Mouse (Mus musculus) spleen, postnatal 10 days (tissue): ENCODE measurements around the gene Mtor.
A peak's percentile ranks its signal among the peaks of the same experiment; 100 is the strongest.

Source experiments
- DNase-seq, 2 experiments: peaks; one replicate each; pipeline ENCODE4 v3.0.0; 2021 to 2022; ENCODE audit warnings: low spot score in 2 of 2

The Mtor gene

DNA sequence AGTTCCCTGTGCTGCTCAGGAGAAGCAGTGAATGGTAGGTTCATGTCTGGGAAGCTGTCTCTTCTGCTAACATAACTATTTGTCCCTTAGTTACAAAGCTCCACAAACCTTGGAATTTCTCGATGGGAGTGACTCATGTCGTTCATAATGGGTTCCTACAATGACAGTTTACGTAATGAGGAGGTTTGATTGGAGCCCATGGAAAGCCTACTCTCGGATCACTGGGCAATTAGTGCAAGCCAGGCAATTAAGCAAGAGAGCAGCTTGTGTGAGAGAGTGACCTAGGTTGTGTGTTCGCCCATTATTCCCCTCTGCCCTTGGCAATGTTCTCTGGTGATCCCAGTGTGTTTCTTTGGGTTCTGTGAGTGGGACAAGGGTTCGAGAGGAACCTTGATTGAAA, 147.5 kb downstream of the Mtor start:
- DNase-seq, result no peak

GRCm38 (mm10) chr4:148596731-148597130, 148.3 kb downstream of the Mtor start:
- no peak for DNase-seq

- no peak for DNase-seq
These were observed 150.4 kb downstream of the Mtor start for GRCm38 (mm10) chr4:148598826-148599225.

DNA sequence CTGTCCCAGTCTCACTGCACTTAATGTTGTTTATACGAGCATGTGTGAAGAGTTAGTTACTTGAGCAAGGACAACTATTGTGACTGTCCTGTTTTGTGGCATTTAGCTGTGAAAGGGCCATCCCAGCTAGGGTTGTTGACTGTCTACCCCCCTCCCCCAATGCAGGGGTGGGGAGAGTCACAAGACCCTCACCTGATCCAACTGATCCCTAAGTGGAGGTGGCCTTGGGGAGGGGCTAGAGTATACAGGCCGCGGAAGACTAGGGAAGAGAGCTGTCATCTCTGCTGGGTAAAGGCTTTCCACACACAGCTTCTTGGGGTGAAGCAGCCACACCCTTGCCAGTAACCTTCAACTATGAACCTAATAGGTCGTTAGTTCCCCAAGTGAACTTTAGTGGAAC, 151.9 kb downstream of the Mtor start:
- no peak for DNase-seq

DNA sequence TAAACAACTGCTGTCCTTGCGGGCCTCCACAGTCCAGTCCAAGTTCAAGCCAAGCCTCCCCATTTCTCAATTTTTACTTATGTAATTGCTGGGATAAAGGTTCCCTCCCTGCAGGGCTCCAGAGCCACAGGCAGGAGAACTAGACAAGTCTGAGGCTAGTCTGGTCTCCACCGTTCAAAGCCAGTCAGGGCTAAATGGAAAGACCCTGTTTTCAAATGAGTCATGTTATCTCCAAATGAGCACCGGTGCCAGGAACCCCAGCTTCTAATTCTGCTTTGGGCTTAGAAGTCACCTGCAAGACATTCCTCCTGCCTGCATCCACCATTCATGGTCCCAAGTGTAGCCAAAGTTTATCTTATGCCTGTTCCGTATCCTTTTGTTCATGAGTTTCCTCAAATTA, 153.5 kb downstream of the Mtor start:
- DNase-seq, result no peak

- DNase-seq, result no peak
These were observed 154.1 kb downstream of the Mtor start, which contains the start of gene Masp2 for GRCm38 (mm10) chr4:148602357-148603120. TSS of gene Masp2 (plus strand) at chr4:148602554.

DNA sequence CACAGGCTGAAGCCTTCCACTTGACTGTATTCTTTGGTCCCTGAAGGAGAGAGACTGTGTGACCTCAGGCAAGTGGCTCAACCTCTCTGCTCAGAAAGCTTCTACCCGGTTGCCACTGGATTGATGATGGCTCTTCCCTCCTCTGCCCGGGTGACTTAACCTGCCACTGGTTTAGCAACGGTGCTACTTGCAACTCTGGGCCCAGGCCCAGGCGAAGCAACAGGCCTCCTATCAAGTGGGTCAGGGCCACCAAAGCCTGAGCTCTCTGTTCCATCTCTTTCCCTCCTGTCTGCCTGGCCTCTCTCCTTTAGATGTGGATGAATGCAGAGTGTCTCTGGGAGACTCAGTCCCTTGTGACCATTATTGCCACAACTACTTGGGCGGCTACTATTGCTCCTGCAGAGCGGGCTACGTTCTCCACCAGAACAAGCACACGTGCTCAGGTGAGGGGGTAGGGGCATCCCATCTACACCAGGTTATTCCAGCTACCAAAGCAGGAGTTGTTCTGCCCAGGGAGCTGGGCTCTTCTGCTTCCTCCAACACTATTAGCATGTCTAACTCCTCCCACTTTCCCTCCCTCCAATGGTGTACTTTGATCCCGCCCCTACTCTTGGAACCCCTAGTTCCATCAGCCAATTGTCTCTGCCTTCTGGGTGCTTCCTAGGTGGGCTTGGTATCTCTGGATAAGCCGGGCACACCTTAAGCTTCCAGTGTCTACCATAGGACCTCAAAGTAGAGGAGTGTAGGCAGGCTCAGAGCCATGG, 155.1 kb downstream of the Mtor start:
- no peak for DNase-seq

DNA sequence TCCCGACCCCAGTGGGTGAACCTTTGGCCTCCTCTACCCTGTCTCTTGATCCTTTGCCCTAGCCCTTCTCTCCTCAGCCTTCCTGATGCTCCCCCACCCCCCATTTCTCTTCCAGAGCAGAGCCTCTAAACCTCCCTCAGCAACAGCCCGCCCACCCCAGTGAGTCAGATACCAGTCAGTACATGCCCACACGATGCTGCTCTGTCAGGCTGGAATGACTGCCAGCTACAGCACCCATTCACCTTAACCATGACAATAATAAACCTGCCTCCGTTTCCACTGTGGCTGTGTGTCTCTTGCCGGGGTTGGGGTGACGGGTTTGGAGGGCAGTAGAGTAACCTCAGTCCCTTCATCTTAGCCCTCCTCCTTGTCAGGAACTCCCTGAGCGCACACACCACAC, 155.7 kb downstream of the Mtor start:
- DNase-seq, result no peak

GRCm38 (mm10) chr4:148604541-148605165, 156.2 kb downstream of the Mtor start:
- peak; percentile 52 to 78 for DNase-seq
